Mouse (Mus musculus) neural tube, embryonic 12.5 days (tissue): Measurements from ENCODE around the gene Gfm2. TPM values are rescaled to one million over a fixed set of nuclear protein-coding genes. Genes with fewer than 3 reads are reported as not detected.

Experiments used
- ATAC-seq: fragments of 200-750 bp; cut with Nextera tagmentation; 2 replicates; pipeline ENCODE4 v1.8.0; 2017; ENCODE audit warnings: low read depth, mild to moderate bottlenecking, moderate TSS enrichment, moderate library complexity; ENCODE audit not compliant: low FRiP score
- H3K27ac ChIP-seq: fragments of 300-500 bp; sonication (generic); 2 replicates; pipeline ENCODE4 v1.5.1; 2016
- H3K27me3 ChIP-seq: fragments of 300-500 bp; sonication (generic); replicated peaks from 2 replicates; pipeline ENCODE4 v1.6.1; 2016; ENCODE audit warnings: mild to moderate bottlenecking
- H3K36me3 ChIP-seq: fragments of 300-500 bp; sonication (generic); 2 replicates; pipeline ENCODE4 v1.6.1; 2016; ENCODE audit warnings: mild to moderate bottlenecking
- H3K4me1 ChIP-seq: fragments of 300-500 bp; sonication (generic); 2 replicates; pipeline ENCODE4 v1.6.1; 2016
- H3K4me2 ChIP-seq: fragments of 300-500 bp; sonication (generic); replicated peaks from 2 replicates; pipeline ENCODE4 v1.6.1; 2016; ENCODE audit warnings: mild to moderate bottlenecking
- H3K4me3 ChIP-seq: fragments of 300-500 bp; sonication (generic); 2 replicates; pipeline ENCODE4 v1.5.1; 2016
- H3K9ac ChIP-seq: fragments of 300-500 bp; sonication (generic); 2 replicates; pipeline ENCODE4 v1.6.1; 2016; ENCODE audit warnings: mild to moderate bottlenecking
- H3K9me3 ChIP-seq: fragments of 300-500 bp; sonication (generic); 2 replicates; pipeline ENCODE4 v1.6.1; 2016; ENCODE audit warnings: mild to moderate bottlenecking
- WGBS: fragments of 180-500 bp; shearing (Covaris S2); methylation state at CpG from one replicate; pipeline ENCODE4 v1.1.7; 2016; 5-methylcytosine and 5-hydroxymethylcytosine counted together
- polyA plus RNA-seq: library from polyadenylated mRNA; unstranded; fragments of >200 nt; fragmentation: Nextera tagmentation; extraction: Ambion mirVana; gene quantifications from 2 replicates; pipeline ENCODE4 v1.2.1, GENCODE M21; 2016

Gene Gfm2
- polyA plus RNA-seq, 1 experiment from 2014 or later = 39.9 TPM

- Histone ChIP-seq H3K4me2 (no peak overlapping the region), H3K27ac (no peak overlapping the region), H3K9ac (no peak overlapping the region), H3K27me3 (no peaks in the 10 kb centered on the region), H3K4me3 (no peak overlapping the region), H3K36me3 (no peaks in the 10 kb centered on the region), H3K9me3 (0 out of 2 replicates have a peak, but pooled peaks cover 3% of the 10 kb centered on the region), H3K4me1 (peaks cover 7% of the 10 kb centered on the region; the same call in 1 of the 2 replicates)
- 62% methylated on average over 3 of the region's 3 CpGs for WGBS
- no peak for ATAC-seq
Observed at GRCm38 (mm10) chr13:97214583-97215268, 77.0 kb downstream of the Gfm2 start.

DNA sequence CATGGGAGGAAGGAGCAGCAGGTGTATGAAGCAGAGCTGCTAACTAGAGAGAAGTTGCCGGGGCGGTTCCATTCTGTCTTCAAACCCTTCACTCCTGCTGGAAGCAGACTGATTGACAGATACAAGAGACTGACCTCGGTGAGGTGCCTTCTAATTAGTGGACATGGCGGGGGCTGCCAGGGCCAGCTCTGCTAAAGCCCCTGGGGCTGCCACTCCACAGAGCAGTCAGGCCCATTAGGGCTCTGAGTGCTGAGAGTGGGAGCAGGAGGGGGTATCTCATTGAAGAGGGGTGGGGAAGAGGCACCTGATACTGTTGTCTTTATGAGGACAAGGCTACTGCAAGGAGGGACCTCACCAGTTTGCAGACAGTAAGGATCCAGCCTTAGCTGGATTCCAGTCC lies 77.8 kb downstream of the Gfm2 start:
- Histone ChIP-seq H3K4me2 (no peak overlapping the region), H3K27me3 (no peaks in the 10 kb centered on the region), H3K9me3 (no peaks in the 10 kb centered on the region), H3K4me3 (no peak overlapping the region), H3K36me3 (no peaks in the 10 kb centered on the region), H3K4me1 (peaks cover 7% of the 10 kb centered on the region; the same call in 1 of the 2 replicates), H3K9ac (no peak overlapping the region), H3K27ac (no peak overlapping the region)
- ATAC-seq = no peak
- WGBS = 57% methylated on average over 4 of the region's 4 CpGs

DNA sequence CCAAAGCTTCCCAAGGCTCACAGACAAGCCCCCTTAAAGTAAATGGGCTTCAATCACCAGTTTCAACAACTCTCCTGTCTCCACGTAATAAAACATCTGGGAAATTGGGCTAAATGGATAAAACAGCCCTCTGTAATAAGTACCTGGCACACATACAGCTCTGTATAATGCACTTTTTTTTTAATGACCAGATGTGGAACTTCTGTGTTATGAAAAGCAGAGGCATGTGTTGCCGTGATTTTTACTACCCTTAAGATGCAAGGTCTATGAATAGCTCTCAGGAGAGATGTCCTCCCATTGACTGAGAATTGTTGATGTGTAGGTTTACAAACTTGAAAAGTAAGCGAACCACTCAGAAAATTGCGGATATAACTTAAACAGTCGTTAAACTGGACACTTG lies 78.5 kb downstream of the Gfm2 start:
- peaks cover 7% of the 10 kb centered on the region; the same call in 1 of the 2 replicates for H3K4me1 ChIP-seq
- no peak overlapping the region for H3K4me3 ChIP-seq
- no peak overlapping the region for H3K27ac ChIP-seq
- no peaks in the 10 kb centered on the region for H3K36me3 ChIP-seq
- no peaks in the 10 kb centered on the region for H3K27me3 ChIP-seq
- ATAC-seq = no peak
- WGBS = 78% methylated on average over 5 of the region's 5 CpGs
- H3K9me3 ChIP-seq = no peaks in the 10 kb centered on the region
- no peak overlapping the region for H3K4me2 ChIP-seq
- no peak overlapping the region for H3K9ac ChIP-seq

- Histone ChIP-seq H3K27me3 (no peaks in the 10 kb centered on the region), H3K36me3 (no peaks in the 10 kb centered on the region), H3K4me2 (no peak overlapping the region), H3K9me3 (no peaks in the 10 kb centered on the region), H3K4me3 (no peak overlapping the region), H3K27ac (no peak overlapping the region), H3K9ac (no peak overlapping the region), H3K4me1 (peaks cover 10% of the 10 kb centered on the region; the same call in 1 of the 2 replicates)
- WGBS = 91% methylated on average over 3 of the region's 3 CpGs
- no peak for ATAC-seq
Observed at GRCm38 (mm10) chr13:97220022-97220421, 82.3 kb downstream of the Gfm2 start.

DNA sequence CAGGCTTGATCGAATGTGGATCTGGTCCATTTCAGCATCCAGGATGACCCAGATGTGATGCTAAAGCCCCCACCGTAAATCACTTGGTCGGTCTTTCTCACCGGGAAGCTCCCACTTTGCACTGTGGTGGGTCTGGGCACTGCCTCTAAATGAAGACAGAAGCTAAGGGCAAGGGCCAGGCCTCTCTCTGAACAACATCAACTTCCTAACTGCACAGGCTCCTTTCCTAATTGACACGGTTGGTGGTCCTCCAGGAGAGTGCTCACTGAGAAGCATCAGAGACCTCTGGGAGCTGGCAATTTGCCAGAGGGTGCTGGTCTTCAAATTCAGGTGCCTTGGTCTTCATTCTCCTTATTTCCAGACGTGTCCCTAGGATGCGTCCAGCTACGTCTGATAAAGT lies 86.1 kb downstream of the Gfm2 start:
- H3K4me1 ChIP-seq = peaks cover 5% of the 10 kb centered on the region; the same call in 1 of the 2 replicates
- no peak overlapping the region for H3K27ac ChIP-seq
- no peak overlapping the region for H3K4me3 ChIP-seq
- WGBS = 77% methylated on average over 8 of the region's 8 CpGs
- no peak overlapping the region for H3K4me2 ChIP-seq
- no peak overlapping the region for H3K9ac ChIP-seq
- H3K9me3 ChIP-seq = 0 out of 2 replicates have a peak, but pooled peaks cover 3% of the 10 kb centered on the region
- ATAC-seq = no peak
- no peaks in the 10 kb centered on the region for H3K27me3 ChIP-seq
- H3K36me3 ChIP-seq = no peaks in the 10 kb centered on the region

GRCm38 (mm10) chr13:97224341-97224982 lies 86.7 kb downstream of the Gfm2 start:
- Histone ChIP-seq H3K27me3 (no peaks in the 10 kb centered on the region), H3K27ac (no peak overlapping the region), H3K4me3 (no peak overlapping the region), H3K9ac (no peak overlapping the region), H3K9me3 (0 out of 2 replicates have a peak, but pooled peaks cover 3% of the 10 kb centered on the region), H3K36me3 (no peaks in the 10 kb centered on the region), H3K4me2 (no peak overlapping the region), H3K4me1 (peaks cover 5% of the 10 kb centered on the region; the same call in 1 of the 2 replicates)
- WGBS = 83% methylated on average over 10 of the region's 10 CpGs
- ATAC-seq = no peak

- Histone ChIP-seq H3K4me2 (no peak overlapping the region), H3K9me3 (0 out of 2 replicates have a peak, but pooled peaks cover 3% of the 10 kb centered on the region), H3K4me1 (peaks cover 5% of the 10 kb centered on the region; the same call in 1 of the 2 replicates), H3K4me3 (no peak overlapping the region), H3K27me3 (no peaks in the 10 kb centered on the region), H3K27ac (no peak overlapping the region), H3K36me3 (no peaks in the 10 kb centered on the region), H3K9ac (no peak overlapping the region)
- ATAC-seq = no peak
- WGBS = 77% methylated on average over 17 of the region's 17 CpGs
Observed at GRCm38 (mm10) chr13:97225130-97225529, 87.4 kb downstream of the Gfm2 start.

GRCm38 (mm10) chr13:97227795-97228194 lies 90.1 kb downstream of the Gfm2 start:
- no peak for ATAC-seq
- no peaks in the 10 kb centered on the region for H3K27me3 ChIP-seq
- 95% methylated on average over 3 of the region's 3 CpGs for WGBS

GRCm38 (mm10) chr13:97230101-97230500 lies 92.4 kb downstream of the Gfm2 start:
- H3K4me2 ChIP-seq = no peak overlapping the region
- no peak for ATAC-seq
- H3K9ac ChIP-seq = no peak overlapping the region
- H3K4me3 ChIP-seq = no peak overlapping the region
- no peaks in the 10 kb centered on the region for H3K27me3 ChIP-seq
- no peaks in the 10 kb centered on the region for H3K36me3 ChIP-seq
- H3K27ac ChIP-seq = no peak overlapping the region
- 83% methylated on average over 3 of the region's 3 CpGs for WGBS
- H3K9me3 ChIP-seq = 0 out of 2 replicates have a peak, but pooled peaks cover 3% of the 10 kb centered on the region
- peaks cover 4% of the 10 kb centered on the region; the same call in 1 of the 2 replicates for H3K4me1 ChIP-seq

More at GRCm38 (mm10) chr13:97227795-97228194, 90.1 kb downstream of the Gfm2 start:
- Histone ChIP-seq H3K9ac (no peak overlapping the region), H3K36me3 (no peaks in the 10 kb centered on the region), H3K4me3 (no peak overlapping the region), H3K27ac (no peak overlapping the region), H3K9me3 (0 out of 2 replicates have a peak, but pooled peaks cover 3% of the 10 kb centered on the region), H3K4me2 (no peak overlapping the region), H3K4me1 (peaks cover 5% of the 10 kb centered on the region; the same call in 1 of the 2 replicates)

Other genes with a start within 250 kb of the Gfm2 start
- gene Gcnt4, start 213.2 kb upstream of the Gfm2 start, polyA plus RNA-seq = 0.24 and 0.31 TPM in 2 replicates
- gene 1700029F12Rik, start 103.6 kb upstream of the Gfm2 start, polyA plus RNA-seq = not detected in 2 replicates
- 15.8 and 16.2 TPM in 2 replicates for gene Fam169a, start 70.7 kb upstream of the Gfm2 start, polyA plus RNA-seq
- 0.27 and 0.68 TPM in 2 replicates for gene Gm6169, start 38.7 kb upstream of the Gfm2 start, polyA plus RNA-seq
- 52.4 and 57.3 TPM in 2 replicates for gene Nsa2, start within 50 bp of the Gfm2 start, polyA plus RNA-seq
- gene Hexb, start 60.4 kb downstream of the Gfm2 start, polyA plus RNA-seq = 29.2 and 30.1 TPM in 2 replicates
- gene Enc1, start 103.2 kb downstream of the Gfm2 start, polyA plus RNA-seq = 28.8 and 35.3 TPM in 2 replicates